Mouse (Mus musculus) hematopoietic stem cell, adult 5-6 weeks (primary cell): ENCODE measurements at regions not wholly inside any gene's neighbourhood (a gene's known extent, or its start where the extent isn't known, plus 50 kb on each side); places are given as distances from the start of the nearest gene placed in this dataset.

Experiments
- ATAC-seq, 2 experiments: fragments of 125-278 bp in 1 of 2; replicated peaks in 1 of 2; 2 replicates each; pipeline ENCODE4 v1.8.0; 2016 to 2017; ENCODE audit warnings: inconsistent platforms in 2 of 2, mild to moderate bottlenecking in 2 of 2, moderate number of reproducible peaks in 2 of 2, low read depth in 1 of 2, moderate TSS enrichment in 1 of 2; ENCODE audit not compliant: low FRiP score in 2 of 2, poor library complexity in 2 of 2, severe bottlenecking in 2 of 2, insufficient read depth in 1 of 2, low TSS enrichment in 1 of 2

DNA sequence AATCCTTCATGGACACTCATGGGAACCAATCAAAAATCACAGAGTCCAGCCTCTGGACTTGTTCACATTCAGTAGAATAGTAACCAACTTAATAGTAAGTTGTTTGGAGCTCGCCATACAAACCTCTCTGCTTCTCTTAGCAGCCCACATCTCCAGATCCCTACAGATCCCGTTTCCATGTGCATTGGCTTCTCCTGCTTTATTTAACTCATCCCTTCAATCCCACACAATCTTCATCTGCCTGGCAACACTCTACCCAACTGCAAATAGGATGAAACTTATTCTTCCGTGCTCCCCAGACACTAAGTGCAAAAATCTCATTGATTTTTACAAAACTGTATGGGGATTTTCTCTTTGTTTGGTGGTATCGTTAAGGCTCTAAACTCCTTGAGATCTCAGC lies 206.2 kb upstream of the Tars start:
- ATAC-seq: no peak

DNA sequence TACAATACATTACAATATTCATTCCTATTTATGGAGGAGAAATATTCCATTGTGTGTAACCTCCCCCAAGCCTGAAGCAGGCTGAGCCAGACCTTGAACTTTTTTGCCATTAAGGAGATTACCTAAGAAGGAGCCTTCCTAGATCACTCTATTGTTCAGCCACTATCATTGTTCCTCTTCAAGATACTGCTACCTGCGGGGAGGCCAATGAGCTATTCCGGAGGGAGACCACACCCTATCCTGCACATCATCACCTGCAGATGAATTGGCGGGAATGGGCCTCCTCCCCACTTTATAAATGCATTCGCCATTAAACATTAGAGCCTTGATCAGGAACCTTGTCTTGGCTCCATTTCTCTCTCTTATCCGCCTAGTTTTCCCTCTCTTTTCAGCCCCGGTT lies 197.6 kb upstream of the Tars start:
- ATAC-seq: no peak

DNA sequence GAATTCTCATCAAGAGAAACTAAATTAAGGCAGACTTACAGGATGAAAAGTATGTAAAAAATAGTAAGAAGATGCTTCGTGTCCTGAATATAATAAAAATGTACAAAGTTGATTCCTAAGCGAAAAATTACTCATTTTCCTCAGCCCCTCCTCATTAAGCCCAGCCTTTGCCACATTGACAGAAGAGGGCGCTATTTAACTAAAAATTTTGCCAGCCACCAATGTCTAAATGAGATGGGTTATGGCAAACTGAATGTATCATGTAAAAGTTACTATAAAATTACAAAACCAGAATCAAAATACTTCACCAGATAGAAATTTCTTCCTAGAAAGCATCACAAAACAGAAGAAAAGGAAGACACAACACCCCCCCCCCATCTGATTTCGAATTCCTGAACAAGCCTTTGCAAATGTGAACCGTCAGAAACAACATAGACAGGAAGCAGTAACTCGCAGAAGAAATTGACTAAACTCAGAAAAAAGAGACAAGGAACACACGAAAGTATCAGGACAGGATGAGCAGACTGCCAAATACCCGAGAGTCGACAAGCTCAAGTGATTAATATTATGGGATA lies 191.2 kb upstream of the Tars start:
- ATAC-seq: peak; percentile 39 to 56; a peak in 2 of 4 replicates

DNA sequence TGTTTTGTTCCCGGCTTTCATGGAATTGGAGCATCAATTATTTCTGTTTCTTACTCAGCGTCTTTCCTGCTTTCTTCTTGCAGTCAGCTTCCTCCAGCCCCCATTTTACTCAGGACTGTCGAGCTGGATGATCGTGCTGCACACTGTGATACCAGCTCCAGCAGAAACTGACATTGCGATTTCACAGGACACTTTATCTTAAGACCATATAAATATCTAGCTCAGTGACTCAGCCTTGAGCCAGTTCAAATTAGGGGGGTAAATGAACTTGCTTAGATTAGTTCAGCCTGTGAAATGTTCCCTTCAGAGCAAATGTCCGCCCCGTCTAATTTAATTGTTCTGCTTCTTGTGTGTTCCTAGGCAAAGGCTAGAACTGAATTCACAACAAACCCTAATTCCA lies 190.3 kb upstream of the Tars start:
- no peak for ATAC-seq

DNA sequence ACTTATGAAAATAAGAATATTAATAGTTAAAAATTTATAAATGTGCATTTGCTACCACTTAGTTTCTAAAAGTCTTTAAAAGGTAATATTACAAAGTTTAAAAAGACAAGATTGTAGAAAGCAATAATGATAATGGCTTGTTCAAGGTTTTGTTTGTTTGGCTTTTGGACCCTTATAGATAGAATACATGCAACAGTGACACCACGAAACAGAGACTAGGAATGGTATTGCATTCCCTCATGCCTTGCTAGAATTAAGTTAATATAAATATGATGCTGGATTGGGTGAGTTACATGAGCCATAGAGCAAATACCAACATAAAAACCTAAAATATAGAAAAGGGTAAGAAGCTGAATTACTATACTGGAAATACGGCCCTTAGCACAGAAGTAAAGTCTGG lies 186.9 kb upstream of the Tars start:
- ATAC-seq: no peak

DNA sequence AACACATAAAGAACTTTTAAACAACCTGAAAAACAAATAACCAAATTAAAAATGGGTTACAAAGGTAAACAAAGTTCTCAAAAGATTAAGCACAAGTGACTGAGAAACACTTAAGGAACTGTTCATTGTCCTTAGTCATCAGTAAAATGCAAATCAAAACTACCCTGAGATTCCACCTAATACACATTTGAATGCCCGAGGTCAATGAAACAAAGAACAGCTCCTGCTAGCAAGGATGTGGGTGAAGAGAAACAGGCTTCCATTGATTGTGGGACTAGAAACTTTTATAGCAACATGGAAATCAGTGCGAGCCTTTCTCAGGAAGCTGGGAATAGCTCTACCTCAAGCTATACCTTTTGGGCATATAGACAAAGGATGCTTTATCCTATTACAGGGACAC lies 184.7 kb upstream of the Tars start:
- no peak for ATAC-seq

DNA sequence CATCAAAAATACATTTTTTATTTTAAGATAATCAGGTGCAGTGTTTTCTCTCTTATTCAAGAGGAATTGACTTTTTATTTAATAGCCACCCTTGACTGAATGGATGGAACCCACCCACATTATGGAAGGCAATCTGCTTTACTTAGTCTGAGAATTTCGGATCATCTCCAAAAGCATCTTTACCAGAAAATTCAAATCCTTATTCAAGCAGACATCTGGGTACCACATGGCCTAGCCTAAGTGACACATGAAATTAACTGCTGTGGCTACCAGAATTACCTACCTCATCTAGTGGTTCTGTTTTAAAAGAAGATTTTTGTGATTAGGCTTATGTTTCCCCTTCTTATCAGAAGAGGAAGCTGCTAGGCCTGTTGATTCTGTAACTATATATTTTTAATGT lies 178.9 kb upstream of the Tars start:
- peak in 1 of 2 experiments; percentile 22; a peak in 2 of 4 replicates for ATAC-seq

DNA sequence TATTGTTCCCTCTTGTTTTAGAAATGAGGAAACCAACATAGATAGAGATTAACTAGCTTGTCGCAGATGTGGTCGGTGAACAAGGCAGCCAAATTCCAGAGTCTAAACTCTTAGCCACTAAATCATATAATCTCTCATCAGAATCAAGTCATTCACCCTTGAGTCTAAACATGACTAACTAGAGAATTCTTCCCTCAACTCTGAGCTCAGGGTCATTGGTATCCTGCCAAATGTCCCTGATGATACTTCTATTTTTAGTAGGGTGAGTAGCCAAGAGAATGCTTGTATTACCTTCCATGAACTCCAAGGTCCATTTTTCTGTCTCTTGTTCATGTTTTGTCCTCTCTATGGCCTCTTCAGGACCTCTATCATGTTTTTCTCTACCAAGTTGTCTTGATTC lies 174.9 kb upstream of the Tars start:
- no peak for ATAC-seq

DNA sequence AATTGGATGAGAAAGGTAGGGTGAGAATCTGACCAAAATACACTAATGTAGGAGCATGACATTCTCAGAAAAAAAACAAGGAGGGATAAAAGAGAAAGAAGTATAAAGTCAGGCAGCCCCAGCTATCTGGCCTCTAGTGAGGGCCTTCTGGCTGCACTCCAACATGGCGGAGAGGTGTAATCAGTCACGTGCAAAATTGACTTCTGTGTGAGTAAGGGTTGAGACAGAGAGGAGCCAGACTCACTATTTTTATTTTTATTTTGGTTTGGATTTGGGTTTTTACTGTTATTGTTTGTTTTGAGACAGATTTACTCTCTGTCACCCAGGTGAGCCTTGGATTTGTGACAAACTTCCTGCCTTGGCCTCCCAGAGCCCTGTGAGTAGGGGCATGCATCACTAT lies 174.0 kb upstream of the Tars start:
- ATAC-seq: no peak

DNA sequence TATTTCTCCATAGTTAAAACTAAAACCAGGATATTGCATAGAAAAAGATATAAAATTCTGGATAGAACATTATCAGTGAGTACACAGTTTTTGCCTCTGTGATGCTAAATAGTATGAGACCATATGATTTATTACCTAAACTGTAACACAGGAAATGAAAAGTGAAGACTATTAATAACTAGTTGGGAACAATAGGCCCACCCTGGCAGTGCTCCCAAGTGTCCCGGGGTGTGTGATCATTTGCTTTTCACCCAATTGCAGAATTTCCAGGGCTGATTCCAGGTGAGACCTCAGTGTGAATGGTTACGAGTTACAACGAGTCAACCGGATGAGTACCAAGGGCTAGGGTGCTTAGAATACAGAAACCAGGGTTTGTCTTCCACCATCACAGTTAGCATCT lies 172.6 kb upstream of the Tars start:
- ATAC-seq: no peak

DNA sequence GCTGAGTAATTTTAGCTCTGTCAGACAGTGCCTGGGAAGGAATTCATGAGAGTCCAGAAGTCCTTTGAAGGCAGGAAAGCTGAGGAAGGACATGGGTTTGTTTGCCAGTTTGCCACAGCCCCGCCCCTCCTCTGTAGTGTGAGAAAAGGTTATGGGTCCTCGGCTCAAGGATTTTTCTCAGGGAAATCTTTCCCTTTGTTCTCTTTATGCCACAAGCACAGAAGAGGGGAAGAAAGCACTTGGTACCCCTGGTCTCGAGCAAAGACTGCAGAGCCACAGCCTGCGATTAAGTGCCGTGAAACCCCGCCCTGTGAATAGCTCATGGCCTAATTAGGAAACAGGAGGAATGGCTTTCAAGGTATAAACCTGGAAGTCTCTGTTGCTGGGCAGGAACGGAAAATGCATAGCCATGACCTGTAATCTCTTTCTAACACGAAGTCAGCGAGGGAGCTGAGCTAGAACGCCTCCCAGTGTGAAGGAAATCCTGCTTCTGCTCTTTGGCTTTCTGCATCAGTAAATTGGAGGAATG lies 166.1 kb upstream of the Tars start:
- ATAC-seq: peak; percentile 32; a peak in 3 of 4 replicates

DNA sequence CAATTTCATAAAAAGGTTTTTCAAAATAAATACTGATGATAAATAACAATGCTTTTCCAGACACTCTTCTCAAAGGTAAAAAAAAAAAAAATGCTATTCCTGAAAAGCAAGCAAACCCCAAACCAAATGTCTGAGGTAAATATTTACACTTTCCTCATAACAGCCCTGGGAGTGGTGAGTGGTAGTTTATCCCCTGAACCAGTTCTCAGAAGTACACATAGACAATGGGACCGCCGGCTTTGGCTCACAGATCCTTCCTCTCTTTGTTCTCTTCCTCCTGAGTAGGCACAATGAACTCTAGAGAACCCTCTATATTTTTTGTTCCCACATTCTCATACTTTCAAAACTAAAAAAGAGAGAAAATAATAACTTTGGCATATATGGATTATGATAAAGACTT lies 153.1 kb upstream of the Tars start:
- ATAC-seq: no peak

DNA sequence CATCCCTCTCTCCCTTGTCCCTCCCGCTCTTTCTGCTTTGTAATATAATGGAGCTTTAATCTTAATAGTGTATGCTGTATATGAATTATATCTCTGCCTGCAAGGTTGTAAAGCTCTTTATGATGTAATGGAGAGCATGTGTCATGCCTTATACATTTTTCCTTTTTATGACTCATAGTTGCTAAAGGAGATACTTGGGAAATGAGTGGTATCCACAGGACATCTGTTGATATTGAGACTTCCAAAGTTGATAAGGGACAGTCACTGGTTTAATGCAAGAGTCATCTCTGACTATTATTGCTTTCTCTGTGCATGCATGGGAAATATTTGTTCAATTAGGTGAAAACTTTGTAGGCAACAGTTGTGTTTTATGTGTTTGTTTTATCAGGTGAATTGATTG lies 152.6 kb upstream of the Tars start:
- ATAC-seq: no peak

DNA sequence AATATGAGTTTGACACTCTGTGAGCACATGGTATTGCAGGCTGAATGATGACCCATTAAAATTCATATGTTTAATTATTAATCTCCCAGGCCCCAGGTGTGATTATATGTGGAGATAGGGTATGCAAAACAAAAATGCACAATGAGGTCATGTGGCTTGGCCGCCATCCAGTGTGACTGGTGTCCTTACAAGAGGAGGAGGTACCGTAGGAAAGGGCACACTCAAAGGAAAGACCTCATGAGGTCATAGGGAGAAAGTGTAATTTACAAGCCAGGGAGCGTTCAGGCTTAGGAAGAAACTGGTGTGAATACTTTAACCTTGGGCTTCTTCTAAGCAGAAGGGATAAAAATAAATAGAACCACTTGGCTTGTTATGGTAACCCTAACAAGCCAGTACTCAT lies 140.0 kb upstream of the Tars start:
- ATAC-seq: no peak

DNA sequence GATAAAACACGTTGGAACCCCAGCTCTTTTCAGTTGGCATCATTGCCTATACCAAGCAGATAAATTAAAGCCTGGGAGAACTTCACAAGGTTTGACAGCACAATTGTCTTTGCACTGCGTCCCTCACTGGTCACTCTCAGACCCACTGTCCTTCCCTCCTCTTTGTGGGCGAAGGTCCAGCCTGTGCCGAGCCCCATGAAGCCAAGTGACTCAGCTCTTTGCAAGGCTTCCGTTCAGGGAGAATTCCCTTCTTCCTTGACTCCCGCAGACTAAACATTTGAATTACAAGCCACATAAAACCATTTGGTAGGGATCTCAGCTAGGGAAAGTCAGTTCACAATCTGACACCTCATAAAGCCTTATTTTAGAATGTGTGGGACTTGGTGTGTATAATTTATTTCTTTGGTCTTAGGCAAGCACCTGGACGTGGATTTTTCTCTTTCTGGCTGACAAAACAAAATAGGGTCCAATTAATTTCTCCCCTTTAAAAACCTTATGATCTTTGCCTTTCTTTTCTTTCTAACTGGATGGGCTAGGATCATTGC lies 136.7 kb upstream of the Tars start:
- ATAC-seq: no peak

DNA sequence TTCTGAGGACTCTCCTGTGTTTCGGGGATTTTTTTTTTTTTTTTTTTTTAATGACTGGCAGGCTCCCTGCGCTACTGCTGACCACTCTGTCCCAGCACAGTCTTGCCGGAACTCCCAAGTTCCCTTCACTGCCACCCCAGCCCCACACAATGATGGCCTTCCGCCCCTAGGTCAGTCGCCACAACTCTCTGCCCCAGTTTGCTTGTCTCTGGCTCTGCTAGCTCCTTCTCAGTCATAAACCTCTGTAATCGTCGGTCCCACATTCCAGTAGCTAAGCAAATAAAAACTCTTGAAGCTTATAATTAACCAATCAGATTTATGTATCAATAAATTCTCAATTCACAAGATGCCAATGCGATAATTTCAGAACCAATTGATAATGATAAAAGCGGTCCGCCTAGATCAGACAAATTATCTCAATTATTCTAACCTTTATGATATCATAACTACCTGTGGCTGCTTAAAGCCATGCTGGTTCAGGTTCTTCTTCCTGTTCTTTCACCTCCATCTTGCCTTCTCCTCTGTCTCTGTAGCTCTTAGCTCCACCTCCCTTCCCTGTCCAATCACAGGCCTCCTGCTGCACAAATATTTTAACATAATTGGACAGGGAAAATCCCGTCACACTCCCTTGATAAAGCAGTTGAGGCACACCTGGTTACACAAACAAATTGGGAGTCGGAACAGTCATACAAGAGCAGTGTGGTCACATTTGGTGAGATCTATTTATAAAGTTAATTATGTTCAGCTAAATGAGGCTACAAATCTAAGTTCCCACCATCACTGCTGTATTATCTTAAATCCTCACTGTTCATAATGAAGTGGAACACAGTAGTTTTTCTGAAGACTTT lies 135.2 kb upstream of the Tars start:
- no peak for ATAC-seq

DNA sequence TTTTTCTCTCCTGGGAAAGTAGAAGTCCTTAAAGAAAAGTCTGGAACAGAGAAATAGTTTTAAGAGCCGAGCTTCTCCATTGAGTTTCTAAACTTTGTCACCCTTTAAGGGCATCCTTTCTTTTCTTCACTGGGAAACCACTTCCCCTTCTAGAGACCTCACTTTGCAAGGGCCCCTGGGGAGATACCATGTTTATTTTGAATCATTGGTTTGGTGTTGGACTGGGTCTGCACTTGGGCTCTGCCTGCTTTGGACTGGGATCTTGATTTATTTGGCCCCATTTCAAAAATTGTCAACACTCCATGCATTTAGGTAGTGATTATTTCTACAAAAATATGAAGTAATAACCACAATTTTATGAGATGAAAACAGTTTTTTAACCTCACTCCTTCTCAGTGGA lies 134.2 kb upstream of the Tars start:
- 0 out of 4 replicates have a peak, but pooled peaks have one; percentile 25 to 42 for ATAC-seq

DNA sequence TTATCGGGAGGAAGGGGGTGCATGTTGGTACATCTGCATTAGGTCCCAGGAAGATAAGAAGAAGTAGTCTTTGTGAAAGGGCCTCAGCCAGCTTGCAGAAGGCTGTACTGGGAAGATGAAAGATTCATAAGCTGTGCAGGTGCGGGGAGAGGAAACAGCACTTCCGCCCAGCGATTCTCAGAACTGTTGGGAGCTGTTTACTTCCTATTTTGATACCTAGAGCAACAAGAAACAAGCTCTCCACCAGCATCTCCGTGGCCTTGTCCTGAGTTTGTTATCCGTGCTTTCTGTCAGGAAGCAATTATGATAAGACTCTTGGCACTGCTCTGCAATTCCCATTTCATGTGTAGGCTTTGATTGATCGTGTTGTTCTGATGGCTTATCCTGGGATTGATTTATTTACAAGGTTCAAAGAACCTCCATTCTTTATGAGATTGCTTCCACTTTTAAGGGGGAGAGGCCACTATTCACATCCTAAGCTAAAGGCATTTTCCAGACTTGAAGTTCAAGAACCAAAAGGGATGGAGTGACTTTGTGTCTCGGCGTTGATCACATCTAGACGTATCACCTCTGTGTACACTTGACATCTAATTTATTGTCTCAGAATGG lies 133.6 kb upstream of the Tars start:
- peak; percentile 80 to 85 for ATAC-seq
